In the genomic region with DNA sequence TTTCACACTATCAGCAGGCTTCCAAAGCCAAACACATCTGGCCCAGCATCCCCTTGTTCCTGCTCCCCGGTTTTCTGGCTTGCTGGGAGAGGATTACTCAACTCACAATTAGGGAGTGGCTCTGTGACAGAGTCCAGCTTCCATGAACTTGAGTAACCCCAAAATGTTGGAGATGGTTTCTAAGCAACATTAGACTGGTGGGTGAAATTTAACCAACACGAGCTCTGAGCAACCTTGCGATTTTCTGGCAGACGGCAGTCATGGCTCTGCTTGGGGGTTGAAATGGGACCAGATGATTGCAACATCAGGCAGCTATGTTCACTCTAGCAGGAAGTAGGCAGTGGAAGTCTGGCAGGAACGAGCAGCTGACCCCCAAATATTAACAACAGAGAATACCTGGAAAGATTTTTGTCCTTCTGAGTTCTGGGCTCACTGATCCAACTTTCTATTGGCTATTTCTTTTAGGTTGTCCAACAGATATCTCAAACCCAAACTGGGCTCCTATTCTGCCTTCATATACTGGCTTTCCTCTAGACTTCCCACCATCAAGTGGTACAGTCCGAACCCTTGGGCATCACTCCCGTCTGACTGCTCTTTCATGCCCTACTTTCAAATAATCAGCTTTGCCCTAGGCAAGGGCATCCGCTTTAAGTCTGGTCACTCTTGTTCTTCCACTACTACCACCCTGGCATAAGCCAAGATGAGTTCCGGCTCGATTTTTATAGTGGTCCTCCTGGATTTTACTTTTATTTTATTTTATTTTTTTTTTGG, we compare ENCODE assay signal across 10 mouse cellular contexts. TPM values are rescaled to one million over a fixed set of nuclear protein-coding genes. Genes with fewer than 3 reads are reported as not detected.
DNase-seq lines count a peak whose midpoint lies in the region; ATAC-seq and TF ChIP-seq lines count a peak whose summit lies in the region.
"Had no signal": no experiment of that assay in that cellular context is flagged by ENCODE, and none has a peak within 500 bp of the region (broad histone marks: within the 10 kb centered on the region; RNA-seq: fewer than 3 reads in every experiment).

No protein-coding gene starts in this region.

- H3K4me3 ChIP-seq in layer of hippocampus, adult 2 months = no peak overlapping the region
- no peak overlapping the region for H3K4me3 ChIP-seq in myocyte
- no peak overlapping the region for H3K4me3 ChIP-seq in neural tube, embryonic 15.5 days (replicated peaks)
- no peak overlapping the region for H3K4me3 ChIP-seq in left cerebral cortex, adult 2 months
- H3K4me3 ChIP-seq: heart, embryonic 15.5 days; neural tube, embryonic 13.5 days had no signal

- H3K4me2 ChIP-seq in myocyte (ENCODE audit: low read depth) = peak overlapping the region; percentile 44
- no peak overlapping the region for H3K4me2 ChIP-seq in neural tube, embryonic 15.5 days
- H3K4me2 ChIP-seq: heart, embryonic 15.5 days; neural tube, embryonic 13.5 days had no signal

- 86% methylated on average over 10 of the region's 10 CpGs for WGBS in neural tube, embryonic 15.5 days

- no peak overlapping the region for H3ac ChIP-seq in myocyte (ENCODE audit: control insufficient read depth, insufficient read length)

- no peaks in the 10 kb centered on the region for H3K9me3 ChIP-seq in neural tube, embryonic 15.5 days (replicated peaks)
- H3K9me3 ChIP-seq: heart, embryonic 15.5 days; neural tube, embryonic 13.5 days had no signal

- no peak overlapping the region for H3K9ac ChIP-seq in neural tube, embryonic 15.5 days (replicated peaks)
- H3K9ac ChIP-seq: heart, embryonic 15.5 days; neural tube, embryonic 13.5 days had no signal

- peak overlapping the region; percentile 5; the same call in 1 of the 2 replicates for H3K27ac ChIP-seq in layer of hippocampus, adult 2 months
- H3K27ac ChIP-seq in neural tube, embryonic 15.5 days (replicated peaks) = no peak overlapping the region
- H3K27ac ChIP-seq in left cerebral cortex, adult 2 months = no peak overlapping the region
- H3K27ac ChIP-seq: heart, embryonic 15.5 days; neural tube, embryonic 13.5 days had no signal

- intact Hi-C loops in left cerebral cortex, adult 2 months (cut with DNase I) = no loop called here

- no peak for TF ChIP-seq CTCF in layer of hippocampus, adult 2 months (conservative IDR thresholded peaks at IDR 0.05)
- TF ChIP-seq CTCF in left cerebral cortex, adult 2 months (IDR thresholded peaks at IDR 0.05) = no peak

- H3K79me2 ChIP-seq in myocyte (ENCODE audit: control insufficient read depth, insufficient read depth) = no peaks in the 10 kb centered on the region

- no peaks in the 10 kb centered on the region for H3K27me3 ChIP-seq in myocyte (ENCODE audit: control insufficient read depth, insufficient read depth, insufficient read length)
- H3K27me3 ChIP-seq in neural tube, embryonic 15.5 days (replicated peaks) = no peaks in the 10 kb centered on the region
- H3K27me3 ChIP-seq: heart, embryonic 15.5 days; neural tube, embryonic 13.5 days had no signal

- DNase-seq in ovary, postnatal 14 days (ENCODE audit: low spot score) = peak; percentile 30
- DNase-seq in ovary, postnatal 36 days (ENCODE audit: low spot score) = no peak
- peak; percentile 78 for DNase-seq in gonadal fat pad, adult 2 months (ENCODE audit: low read depth)
- peak in 1 of 2 experiments; percentile 31 for DNase-seq in layer of hippocampus, adult 2 months (ENCODE audit: low spot score in 2 of 2)
- DNase-seq in embryo, embryonic 11 days = no peak
- no peak for DNase-seq in left cerebral cortex, adult 2 months (ENCODE audit: extremely low spot score in 1 of 2, low spot score in 2 of 2)

- ATAC-seq in neural tube, embryonic 15.5 days (ENCODE audit: low FRiP score) = no peak

- H3K36me3 ChIP-seq in myocyte (ENCODE audit: control insufficient read depth, insufficient read depth) = no peaks in the 10 kb centered on the region
- H3K36me3 ChIP-seq in neural tube, embryonic 15.5 days = no peaks in the 10 kb centered on the region
- H3K36me3 ChIP-seq: heart, embryonic 15.5 days; neural tube, embryonic 13.5 days had no signal

- no peaks in the 10 kb centered on the region for H3K4me1 ChIP-seq in neural tube, embryonic 15.5 days
- H3K4me1 ChIP-seq: heart, embryonic 15.5 days; neural tube, embryonic 13.5 days had no signal

- TF ChIP-seq POLR2A in myocyte (IDR thresholded peaks at IDR 0.05; ENCODE audit: insufficient read length, low read depth) = no peak

TF ChIP-seq in myocyte, 11 proteins besides CTCF, POLR2A, EP300 and RAD21:
- TF ChIP-seq MAX (IDR thresholded peaks at IDR 0.05; ENCODE audit: low read depth) (no peak), CEBPB (IDR thresholded peaks at IDR 0.05; ENCODE audit: insufficient read depth, poor library complexity, severe bottlenecking) (peak; percentile 97), POLR2AphosphoS2 (IDR thresholded peaks at IDR 0.05; ENCODE audit: insufficient read length, low read depth) (no peak), TCF12 (IDR thresholded peaks at IDR 0.05; ENCODE audit: insufficient read depth, poor library complexity, severe bottlenecking) (no peak)
TF ChIP-seq in myocyte: peak in this region for 1.

RNA-seq across cellular contexts. Expression of a gene that starts 4.0 kb away (rescaled TPM):
- 1.1 and 1.7 TPM in 2 replicates for polyA plus RNA-seq in gonadal fat pad, adult 2 months (2012; rRNA removed)
- total RNA-seq in layer of hippocampus, adult 2 months (2021) = under 1 TPM in 1 of 2 experiments, not detected in 1; 0.15 TPM
- 0.05 TPM for polyA plus RNA-seq in myocyte (2012; fragmentation: generic; extraction: Trizol)
- polyA plus RNA-seq in neural tube, embryonic 15.5 days (2015; fragmentation: Nextera tagmentation; extraction: Ambion mirVana) = 0.26 and 2.5 TPM in 2 replicates
- under 1 TPM in 1 of 2 experiments, not detected in 1; 0.65 TPM for total RNA-seq in left cerebral cortex, adult 2 months (2021)

RNA-seq across cellular contexts. Expression of a gene that starts 24.8 kb away (rescaled TPM):
- 4.1 and 5.0 TPM in 2 replicates for polyA plus RNA-seq in gonadal fat pad, adult 2 months (2012; rRNA removed)
- 10 to 100 TPM; 23.9 to 28.0 TPM for total RNA-seq in layer of hippocampus, adult 2 months (2021)
- 2.6 TPM for polyA plus RNA-seq in myocyte (2012; fragmentation: generic; extraction: Trizol)
- polyA plus RNA-seq in neural tube, embryonic 15.5 days (2015; fragmentation: Nextera tagmentation; extraction: Ambion mirVana) = 2.7 and 2.8 TPM in 2 replicates
- 10 to 100 TPM; 30.9 to 33.7 TPM for total RNA-seq in left cerebral cortex, adult 2 months (2021)

RNA-seq across cellular contexts. Expression of a gene that starts 25.2 kb away (rescaled TPM):
- polyA plus RNA-seq in gonadal fat pad, adult 2 months (2012; rRNA removed) = 4.3 and 4.5 TPM in 2 replicates
- total RNA-seq in layer of hippocampus, adult 2 months (2021) = 10 to 100 TPM in 1 of 2 experiments, 1 to 10 TPM in 1; 8.0 to 12.9 TPM
- polyA plus RNA-seq in myocyte (2012; fragmentation: generic; extraction: Trizol) = 3.2 TPM
- not detected in 2 replicates for polyA plus RNA-seq in neural tube, embryonic 15.5 days (2015; fragmentation: Nextera tagmentation; extraction: Ambion mirVana)
- 1 to 10 TPM; 6.3 to 7.1 TPM for total RNA-seq in left cerebral cortex, adult 2 months (2021)
- polyA plus RNA-seq: heart, embryonic 15.5 days; neural tube, embryonic 13.5 days had no signal

Comparison
In these comparisons a context has a peak if more than half of its experiments do, and no peak if none do; other contexts are left out.
1. DNase-seq: peak in ovary, postnatal 14 days (single experiment) and gonadal fat pad, adult 2 months (single experiment); none in ovary, postnatal 36 days (single experiment), embryo, embryonic 11 days (single experiment) and left cerebral cortex, adult 2 months (0 of 2).